Mouse (Mus musculus): ENCODE data around the gene Serac1.

The Serac1 gene

GRCm38 (mm10) chr17:6079287-6080122 lies at the start of gene Serac1, which contains the start of gene Gtf2h5:
Serac1 (minus strand) TSS chr17:6079741.
Gtf2h5 (plus strand) TSS chr17:6079786.
- peak; percentile 97 for DNase-seq (ENCODE audit: low read depth, low spot score)

- peak; percentile 37 for DNase-seq (ENCODE audit: low read depth, low spot score)
These were observed 48.5 kb upstream of the Serac1 start for GRCm38 (mm10) chr17:6128039-6128438.

GRCm38 (mm10) chr17:6125441-6125840 lies 45.9 kb upstream of the Serac1 start:
- DNase-seq (ENCODE audit: low read depth, low spot score), result no peak

GRCm38 (mm10) chr17:6123776-6124175 lies 44.2 kb upstream of the Serac1 start:
- DNase-seq (ENCODE audit: low read depth, low spot score), result no peak

- DNase-seq (ENCODE audit: low read depth, low spot score), result no peak
These were observed 39.3 kb upstream of the Serac1 start for GRCm38 (mm10) chr17:6118861-6119260.

GRCm38 (mm10) chr17:6117917-6118316 lies 38.4 kb upstream of the Serac1 start:
- no peak for DNase-seq (ENCODE audit: low read depth, low spot score)

GRCm38 (mm10) chr17:6117148-6117725 lies 37.7 kb upstream of the Serac1 start:
- no peak for DNase-seq (ENCODE audit: low read depth, low spot score)

GRCm38 (mm10) chr17:6115085-6115484 lies 35.5 kb upstream of the Serac1 start:
- DNase-seq (ENCODE audit: low read depth, low spot score), result no peak

GRCm38 (mm10) chr17:6113653-6114052 lies 34.1 kb upstream of the Serac1 start:
- no peak for DNase-seq (ENCODE audit: low read depth, low spot score)

- no peak for DNase-seq (ENCODE audit: low read depth, low spot score)
These were observed 31.4 kb upstream of the Serac1 start for GRCm38 (mm10) chr17:6110956-6111355.

- DNase-seq (ENCODE audit: low read depth, low spot score), result no peak
These were observed 28.6 kb upstream of the Serac1 start for GRCm38 (mm10) chr17:6108175-6108574.

GRCm38 (mm10) chr17:6107015-6107601 lies 27.6 kb upstream of the Serac1 start:
- DNase-seq (ENCODE audit: low read depth, low spot score), result no peak

GRCm38 (mm10) chr17:6106361-6107014 lies 26.9 kb upstream of the Serac1 start, which contains the start of gene Tulp4:
Tulp4 (plus strand) TSS chr17:6106437.
- peak; percentile 85 for DNase-seq (ENCODE audit: low read depth, low spot score)

- DNase-seq (ENCODE audit: low read depth, low spot score), result no peak
These were observed 24.0 kb upstream of the Serac1 start for GRCm38 (mm10) chr17:6103566-6103965.

GRCm38 (mm10) chr17:6102287-6102686 lies 22.7 kb upstream of the Serac1 start:
- no peak for DNase-seq (ENCODE audit: low read depth, low spot score)

- peak; percentile 52 for DNase-seq (ENCODE audit: low read depth, low spot score)
These were observed 18.3 kb upstream of the Serac1 start for GRCm38 (mm10) chr17:6097884-6098283.

GRCm38 (mm10) chr17:6095579-6095978 lies 16.0 kb upstream of the Serac1 start:
- DNase-seq (ENCODE audit: low read depth, low spot score), result no peak

GRCm38 (mm10) chr17:6091604-6092003 lies 12.1 kb upstream of the Serac1 start:
- DNase-seq (ENCODE audit: low read depth, low spot score), result no peak

- DNase-seq (ENCODE audit: low read depth, low spot score), result no peak
These were observed 3.9 kb upstream of the Serac1 start for GRCm38 (mm10) chr17:6083323-6083890.

- DNase-seq (ENCODE audit: low read depth, low spot score), result no peak
These were observed 6.1 kb downstream of the Serac1 start for GRCm38 (mm10) chr17:6073405-6073804.

GRCm38 (mm10) chr17:6069866-6070265 lies 9.7 kb downstream of the Serac1 start:
- no peak for DNase-seq (ENCODE audit: low read depth, low spot score)

- DNase-seq (ENCODE audit: low read depth, low spot score), result no peak
These were observed 11.9 kb downstream of the Serac1 start for GRCm38 (mm10) chr17:6067613-6068012.

All from ES-CJ7 (cell line).